Mouse (Mus musculus) natural killer cell, adult 2 months (primary cell): Measurements from ENCODE around the gene Cmtm5.

Source experiments
- DNase-seq, 2 experiments: peaks; one replicate each; pipeline ENCODE4 v3.0.0; 2022; ENCODE audit warnings: low spot score in 2 of 2

Gene Cmtm5

DNA sequence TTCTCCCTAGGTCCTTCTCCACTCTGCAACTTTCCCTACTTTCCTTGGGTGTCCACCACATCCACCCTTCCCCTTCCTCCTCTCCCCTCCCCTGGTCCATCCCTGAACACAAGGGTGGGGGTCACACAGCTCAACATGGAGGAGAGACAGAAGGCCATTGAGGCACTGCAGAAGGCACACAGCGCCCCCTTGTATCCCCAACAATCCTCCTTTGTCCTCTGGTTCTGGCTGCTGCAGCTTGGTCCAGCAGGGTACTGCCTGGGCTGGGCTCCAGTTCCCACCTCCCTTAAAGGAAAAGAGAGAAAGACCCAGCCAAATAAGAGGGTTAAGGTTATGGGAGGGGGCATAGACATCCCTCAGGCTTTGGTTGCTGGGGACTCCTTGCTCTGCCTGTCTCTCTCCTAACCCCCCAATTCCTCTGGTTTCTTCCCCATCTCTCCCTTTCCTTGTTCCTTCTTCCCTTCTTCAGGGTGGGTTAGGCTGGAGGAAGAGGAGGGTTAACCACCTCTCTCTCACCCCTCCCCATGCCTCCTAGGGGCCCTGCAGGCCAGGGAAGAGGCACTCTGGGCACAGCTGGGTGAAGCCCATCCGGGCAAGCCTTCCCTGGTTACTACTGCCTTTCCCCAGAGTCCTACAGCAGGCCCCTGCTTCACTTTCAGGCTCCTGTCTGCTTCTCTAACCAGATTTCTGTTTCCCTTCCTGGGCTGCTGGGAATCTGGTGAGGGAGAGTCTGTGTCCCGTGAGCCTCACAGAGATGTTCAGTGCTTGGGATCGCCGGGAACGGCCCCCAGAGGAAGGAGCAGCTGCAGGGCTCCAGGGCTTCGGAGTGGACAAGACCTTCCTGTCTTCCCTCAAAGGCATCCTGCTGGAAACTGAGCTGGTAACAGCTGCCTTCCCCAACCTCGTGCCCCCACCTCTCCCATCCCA lies at the start of gene Cmtm5:
Gene Cmtm5 (plus strand): TSS at position 358 of the 927 bp plus-strand sequence.
- no peak for DNase-seq

DNA sequence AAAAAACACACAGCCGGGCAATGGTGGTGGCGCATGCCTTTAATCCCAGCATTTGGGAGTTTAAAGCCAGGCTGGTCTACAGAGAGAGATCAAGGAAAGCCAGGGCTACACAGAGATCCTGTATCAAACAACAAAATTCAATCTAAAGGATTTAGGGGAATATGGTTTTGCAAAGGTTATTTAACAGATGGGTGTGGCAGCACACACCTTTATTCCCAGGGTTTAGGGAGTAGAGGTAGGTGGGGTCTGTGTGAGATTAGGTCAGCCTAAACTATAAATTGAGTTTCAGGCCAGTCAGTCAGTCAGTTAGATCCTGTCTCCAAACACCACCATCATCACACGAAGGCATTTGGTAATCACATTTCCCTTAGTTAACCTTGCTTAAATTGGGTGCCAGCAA lies 43.9 kb upstream of the Cmtm5 start, which contains the start of gene Pabpn1:
Gene Pabpn1 (plus strand): TSS at position 301 of the 400 bp plus-strand sequence.
- no peak for DNase-seq

DNA sequence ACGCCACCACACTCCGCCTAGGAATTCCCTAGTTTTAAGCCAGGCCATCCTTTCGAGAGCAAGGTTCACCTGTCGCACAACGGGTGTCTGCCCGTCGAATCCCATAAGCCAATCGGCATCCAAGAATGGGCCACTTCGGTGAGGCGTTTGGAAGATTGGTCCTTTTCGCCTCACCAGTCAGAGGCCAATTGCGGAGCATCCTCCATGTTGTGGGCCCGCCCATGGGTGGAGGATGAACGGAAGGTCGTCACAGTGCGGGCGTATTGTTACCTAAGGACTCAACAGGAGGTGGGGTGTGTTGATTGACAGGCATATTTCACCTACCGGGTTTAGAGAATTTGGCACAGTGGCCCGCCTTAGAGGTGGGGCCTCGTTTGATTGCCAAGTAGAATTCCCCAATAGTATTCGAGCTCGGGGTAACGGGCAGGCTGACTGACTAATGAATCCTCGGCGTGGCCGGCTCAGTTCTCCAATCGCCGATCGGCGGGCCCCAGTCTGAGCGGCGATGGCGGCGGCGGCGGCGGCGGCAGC lies 42.3 kb upstream of the Cmtm5 start:
- DNase-seq, result peak; percentile 99

DNA sequence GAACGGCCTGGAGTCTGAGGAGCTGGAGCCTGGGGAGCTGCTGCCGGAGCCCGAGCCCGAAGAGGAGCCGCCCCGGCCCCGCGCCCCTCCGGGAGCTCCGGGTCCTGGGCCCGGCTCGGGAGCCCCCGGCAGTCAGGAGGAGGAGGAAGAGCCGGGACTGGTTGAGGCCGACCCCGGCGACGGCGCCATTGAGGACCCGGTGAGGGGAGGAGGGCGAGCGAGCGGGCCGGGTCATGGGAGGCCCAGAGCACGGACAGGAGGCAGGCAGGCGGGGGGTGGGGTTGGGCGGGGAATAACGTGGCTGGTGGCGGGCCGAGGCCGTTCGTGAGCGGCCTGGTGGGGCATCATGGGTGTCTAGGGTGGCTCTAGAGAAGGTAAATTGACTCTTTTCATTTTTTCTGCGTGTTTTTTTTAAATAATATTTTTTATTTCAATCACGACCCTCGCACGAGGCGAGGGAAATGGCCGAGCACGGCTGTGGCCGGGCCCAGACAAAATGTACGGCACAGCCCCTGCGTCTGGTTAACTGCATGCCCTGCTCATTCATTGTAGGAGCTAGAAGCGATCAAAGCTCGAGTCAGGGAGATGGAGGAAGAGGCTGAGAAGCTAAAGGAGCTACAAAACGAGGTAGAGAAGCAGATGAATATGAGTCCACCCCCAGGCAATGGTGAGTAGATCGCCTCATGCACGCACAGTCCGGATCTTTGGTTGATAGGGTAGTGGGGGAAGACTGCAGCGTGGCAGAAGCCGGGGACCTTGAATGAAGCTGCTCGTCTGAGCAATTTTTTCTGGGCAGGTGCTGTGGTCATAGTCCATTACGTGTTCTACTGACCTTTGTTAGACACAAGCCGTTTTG lies 41.5 kb upstream of the Cmtm5 start:
- peak; percentile 49 to 51 for DNase-seq

DNA sequence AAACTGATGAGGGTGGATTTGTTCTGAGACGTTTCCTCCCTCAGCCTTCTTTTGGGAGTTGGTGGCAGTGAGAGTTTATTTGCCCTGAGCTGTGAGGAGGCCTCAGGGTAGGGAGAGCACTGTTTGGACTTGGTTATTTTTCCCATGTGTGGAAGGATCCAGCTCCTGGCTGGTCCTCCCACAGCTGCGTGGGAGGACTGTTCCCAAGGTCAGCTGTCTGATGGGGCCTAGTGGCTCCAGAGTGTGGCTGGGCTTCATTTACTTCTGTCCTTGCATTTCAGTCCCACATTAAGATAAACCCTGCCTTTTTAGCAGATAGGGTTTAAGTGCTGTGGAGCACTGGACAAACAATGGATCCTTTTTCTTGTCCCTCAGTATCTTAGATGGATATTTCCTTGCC lies 38.6 kb upstream of the Cmtm5 start:
- DNase-seq, result no peak

DNA sequence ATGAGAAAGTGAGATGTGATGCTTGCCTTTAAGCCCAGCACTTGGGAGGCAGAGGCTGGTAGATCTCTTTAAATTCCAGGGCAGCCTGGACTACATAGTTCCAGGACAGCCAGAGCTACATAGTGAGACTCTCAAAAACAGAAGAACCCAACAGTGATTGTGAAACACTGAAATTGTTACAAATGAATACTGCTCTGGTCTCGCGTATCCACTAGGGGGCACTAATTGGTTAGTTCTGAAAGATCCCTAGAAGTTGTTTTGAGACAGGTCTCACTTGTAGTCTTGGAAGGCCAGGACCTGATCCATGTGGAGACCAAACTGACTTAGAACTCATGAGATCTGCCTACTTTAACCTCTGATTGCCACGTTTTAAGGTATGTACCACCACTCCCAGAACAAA lies 35.7 kb upstream of the Cmtm5 start:
- peak; percentile 52 to 60 for DNase-seq

DNA sequence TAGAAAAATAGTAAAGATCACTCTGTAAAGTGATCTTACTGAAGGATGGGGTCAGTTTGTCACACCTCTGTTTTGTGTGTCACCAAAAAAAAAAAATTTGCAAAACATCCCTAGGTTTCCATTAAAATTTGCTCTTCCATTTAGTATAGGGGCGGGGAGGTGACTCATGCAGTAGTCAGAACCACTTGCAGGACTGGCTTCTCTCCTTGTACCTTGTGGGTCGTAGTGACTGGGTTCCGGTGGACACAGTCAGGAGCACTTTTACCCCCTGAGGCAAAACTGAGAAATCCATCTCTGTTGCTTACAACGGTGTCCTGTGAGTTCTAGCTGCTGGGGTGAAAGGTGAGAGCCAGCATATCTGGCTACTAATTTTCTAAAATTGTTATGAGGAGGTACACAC lies 32.4 kb upstream of the Cmtm5 start:
- DNase-seq, result no peak

DNA sequence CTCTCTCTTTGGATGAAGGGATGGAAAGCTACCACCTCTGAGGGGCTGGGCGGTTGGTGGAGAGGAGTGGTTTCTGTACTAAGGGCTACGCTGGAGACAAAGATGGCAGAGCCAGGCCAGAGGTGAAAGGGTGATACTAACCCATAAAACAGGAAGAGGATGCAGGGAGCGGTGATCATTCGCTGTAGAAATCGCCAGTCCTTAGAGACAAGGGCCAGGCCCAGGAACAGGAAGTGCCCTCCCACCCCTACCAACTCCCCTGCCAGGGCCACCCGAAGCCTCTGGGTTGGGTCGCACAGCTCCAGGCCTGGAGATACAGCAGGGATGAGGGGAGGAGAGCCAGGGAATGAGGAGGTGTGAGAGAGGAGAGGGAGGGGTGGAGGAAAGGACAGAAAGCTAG lies 27.4 kb upstream of the Cmtm5 start:
- no peak for DNase-seq

DNA sequence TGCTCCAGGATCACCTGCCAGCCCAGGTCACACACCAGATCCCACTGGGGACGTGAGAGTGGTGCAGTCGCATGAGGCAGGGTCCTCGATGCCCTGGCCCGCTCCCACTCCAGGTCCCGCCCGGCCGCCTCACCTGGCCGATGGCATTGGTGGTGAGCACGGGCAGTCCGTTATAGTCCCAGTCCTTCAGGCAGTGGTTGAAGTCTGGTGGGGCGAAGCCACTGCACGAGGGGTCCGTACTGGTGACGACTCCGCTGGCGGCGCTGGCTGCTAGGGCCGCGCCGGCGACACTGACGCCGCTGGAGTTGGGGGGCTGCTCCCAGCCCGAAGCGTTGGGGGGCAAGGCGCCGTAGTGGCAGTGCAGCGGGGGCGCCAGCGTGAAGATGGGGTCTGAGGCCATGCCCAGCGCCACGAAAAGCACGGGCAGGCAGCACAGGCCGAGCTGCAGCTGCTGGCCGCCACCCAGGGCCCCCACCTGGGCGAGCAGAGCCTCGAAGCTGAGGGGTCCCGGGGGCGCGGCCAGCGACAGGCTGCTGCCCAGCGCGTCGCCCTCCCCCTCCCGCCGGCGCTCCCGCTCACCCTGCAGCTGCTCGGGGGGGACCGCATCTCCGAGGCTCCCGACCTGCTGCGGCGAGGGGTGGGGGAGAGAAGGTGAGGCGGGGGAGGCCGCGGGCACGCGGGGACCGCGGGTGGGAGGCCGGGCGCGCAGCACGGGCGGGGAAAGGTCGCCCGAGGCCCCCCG lies 23.8 kb upstream of the Cmtm5 start:
- DNase-seq, result no peak

DNA sequence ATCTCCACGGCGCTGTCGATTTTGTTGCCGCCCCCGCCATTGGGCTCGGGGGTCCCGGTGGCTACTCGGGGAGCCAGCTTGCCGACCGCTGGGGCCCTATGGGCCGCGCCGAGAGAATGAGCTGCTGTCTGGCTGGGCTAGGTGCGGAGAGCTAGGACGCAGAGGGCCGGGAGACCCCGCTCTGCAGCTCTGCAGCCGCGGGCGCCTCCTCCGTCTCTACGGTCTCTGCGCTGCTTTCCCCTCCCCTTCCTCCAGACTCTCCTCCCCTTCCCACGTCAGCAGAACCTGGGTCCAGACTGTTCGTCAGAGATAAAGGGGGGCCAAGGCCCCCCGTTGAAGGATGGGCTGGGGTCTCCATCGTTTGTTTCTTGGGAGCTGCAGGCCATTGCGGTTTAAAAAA lies 23.2 kb upstream of the Cmtm5 start, which contains the start of gene Slc22a17:
Gene Slc22a17 (minus strand): TSS at position 247 of the 400 bp plus-strand sequence.
- DNase-seq, result peak in 1 of 2 experiments; percentile 14

DNA sequence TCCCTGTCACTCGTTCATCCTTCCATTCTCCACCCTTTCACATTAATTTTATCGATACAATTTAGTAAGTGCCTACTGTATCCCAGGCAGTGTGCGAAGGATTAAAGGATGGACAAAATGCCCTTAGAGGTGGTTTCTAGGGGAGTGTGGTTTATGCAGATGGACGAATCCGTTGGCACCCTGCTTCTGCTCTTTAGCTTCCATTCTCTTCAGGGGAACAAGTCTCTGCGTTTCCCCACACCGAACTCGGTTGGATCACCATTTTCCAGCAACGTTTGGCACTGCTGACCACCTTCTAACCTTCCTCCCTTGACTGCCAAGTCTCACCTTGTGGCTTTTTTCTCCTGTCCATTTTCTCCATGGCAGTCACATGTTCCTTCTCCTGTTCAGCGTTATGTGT lies 22.7 kb upstream of the Cmtm5 start:
- no peak for DNase-seq

DNA sequence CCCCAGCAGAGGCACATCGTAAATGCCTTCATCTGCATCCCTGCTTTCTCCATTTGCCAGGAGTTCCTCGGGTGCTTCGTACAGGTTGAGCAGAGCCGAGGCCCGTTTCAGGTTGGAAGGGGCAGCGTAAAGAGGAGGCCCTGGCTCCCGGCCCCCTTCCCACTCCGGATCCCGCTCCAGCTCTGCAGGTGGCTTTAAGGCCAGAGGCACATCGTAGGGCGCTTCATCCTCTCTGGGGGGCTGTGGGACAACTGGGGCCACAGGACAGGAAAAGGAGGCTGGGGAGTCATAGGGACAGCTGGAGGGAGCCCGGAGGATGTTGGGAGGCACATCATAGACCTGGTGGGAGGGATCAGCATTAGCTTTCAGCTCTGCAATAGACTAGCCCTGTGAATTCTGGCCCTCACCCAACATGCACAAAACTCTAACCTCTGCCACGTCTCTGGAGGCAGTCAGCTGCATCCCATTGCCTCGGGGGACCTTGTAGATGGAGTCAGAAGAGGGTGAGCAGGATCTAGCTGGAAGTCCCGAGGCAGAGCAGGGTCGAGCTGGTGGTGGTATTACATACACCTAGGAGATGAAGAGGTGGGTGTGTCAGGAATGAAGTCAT lies 15.9 kb upstream of the Cmtm5 start:
- DNase-seq, result no peak

DNA sequence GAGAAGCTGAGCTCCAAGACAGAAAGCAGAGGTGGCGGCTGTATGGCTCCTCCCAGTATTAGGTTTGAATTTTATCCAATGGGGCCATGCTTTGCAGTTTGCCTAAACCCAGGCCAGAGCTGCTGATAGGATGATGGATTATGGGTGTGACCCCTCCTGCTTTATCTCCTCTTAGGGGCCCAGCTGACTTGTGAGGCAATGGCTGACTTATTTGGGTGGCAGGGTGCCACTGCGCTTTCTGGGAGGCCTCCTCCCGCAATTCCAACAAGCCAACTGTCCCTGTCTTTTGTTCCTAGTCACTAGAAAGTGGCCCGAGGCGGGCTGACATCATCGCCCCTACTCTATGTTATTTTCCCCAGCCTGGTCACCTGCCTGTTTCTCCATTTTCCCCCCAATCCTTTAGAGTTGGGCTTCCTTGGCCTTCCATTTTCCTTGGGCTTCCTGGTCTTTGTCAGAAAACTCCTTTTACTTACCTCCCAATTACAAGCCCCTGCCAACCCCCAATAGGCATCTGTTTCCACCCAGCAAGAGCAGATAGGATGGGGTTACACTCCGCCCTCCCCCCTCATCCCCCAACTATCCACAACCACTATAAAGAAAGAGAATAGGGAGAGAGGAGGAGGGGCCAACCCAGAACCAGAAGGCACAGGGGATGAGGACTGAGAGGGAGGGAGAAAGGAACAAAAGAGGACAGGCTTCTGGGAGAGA lies 11.3 kb upstream of the Cmtm5 start:
- DNase-seq, result no peak

DNA sequence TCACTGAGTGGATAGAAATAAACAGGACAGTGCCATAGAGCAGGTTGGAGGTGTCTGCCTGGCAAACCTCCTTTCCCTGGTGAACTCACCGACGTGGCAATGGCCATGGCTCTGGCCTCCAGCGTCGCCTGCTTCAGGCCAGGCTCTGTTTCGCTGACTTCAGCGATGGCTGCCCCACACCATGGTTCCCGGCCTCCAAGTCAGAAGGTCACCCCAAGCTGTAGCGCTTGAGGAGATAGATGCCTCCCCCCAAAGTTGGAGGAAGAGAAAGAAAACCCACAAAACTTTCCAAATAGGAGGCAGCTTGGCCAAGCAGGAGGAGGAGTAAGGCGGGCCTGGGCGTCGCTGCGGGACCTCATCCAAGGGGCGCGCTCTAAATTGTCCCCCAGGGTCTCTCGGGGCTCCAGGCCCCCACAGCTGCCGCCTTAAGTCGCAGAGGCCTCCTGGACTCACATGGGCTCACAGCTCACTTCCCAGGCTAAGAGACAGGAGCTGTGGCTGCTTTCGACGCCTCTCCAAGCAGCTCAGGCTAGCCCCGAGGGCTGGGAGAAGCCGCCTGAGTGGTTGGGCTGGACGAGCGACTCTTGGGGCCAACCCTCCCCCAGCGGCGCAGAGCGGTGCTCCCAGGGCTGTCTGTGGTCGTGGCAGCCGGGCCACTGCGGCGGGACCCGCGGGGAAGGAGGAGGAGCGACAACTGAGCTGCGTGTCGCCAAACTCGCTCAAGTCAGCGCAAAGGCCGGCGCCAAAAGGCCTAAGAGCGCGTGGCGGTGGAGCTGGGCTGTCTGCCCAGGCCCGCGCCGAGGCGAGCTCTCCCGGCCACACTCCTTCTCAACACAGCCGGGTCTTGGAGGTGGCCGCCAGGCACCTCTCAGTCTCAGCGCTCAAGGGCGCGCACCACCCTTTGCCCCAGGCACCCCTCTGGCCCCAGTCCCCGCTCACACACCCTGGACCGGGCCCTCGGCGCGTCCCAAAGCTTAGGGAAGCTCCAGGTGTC lies 10.4 kb upstream of the Cmtm5 start, which contains the start of gene Efs:
Gene Efs (minus strand): TSS at position 778 of the 994 bp plus-strand sequence.
- DNase-seq, result no peak

DNA sequence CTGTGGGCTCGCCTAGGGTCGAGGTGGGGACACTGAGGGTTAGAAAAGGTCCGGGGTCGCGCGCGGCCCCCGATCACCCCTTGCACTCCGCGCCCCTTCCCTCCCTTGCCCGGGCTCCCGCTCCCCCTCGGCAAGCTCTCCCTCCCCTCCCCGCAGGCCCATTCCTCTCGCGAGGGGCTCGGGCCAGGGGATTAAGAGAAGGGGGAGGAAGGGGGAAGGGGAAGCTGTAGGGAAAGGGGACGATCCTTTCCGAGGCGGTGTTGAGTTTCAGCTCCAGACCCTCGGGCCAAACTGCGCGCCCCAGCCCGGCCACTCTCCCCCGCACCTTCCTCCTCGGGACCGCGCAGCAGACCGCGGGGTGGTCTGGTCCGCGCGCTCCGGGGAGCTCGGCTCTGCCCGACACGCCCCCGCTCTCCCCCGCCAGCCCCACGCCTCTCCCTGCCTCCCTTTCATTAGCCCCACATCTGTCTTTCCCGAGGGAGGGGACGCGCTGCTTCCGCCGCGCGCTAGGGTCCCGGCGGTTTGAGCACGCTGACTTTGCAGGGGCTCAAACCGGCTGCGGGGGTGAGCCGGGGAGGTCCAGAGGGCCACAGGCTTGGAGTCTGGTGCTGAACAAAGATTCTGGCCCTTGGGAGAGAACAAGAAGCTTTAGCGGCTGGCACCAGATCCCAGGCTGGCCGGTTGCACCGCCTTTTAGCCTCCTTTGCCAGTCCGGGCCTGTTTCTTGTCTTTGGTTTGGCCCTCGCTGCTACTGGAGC lies 9.5 kb upstream of the Cmtm5 start:
- DNase-seq, result no peak

DNA sequence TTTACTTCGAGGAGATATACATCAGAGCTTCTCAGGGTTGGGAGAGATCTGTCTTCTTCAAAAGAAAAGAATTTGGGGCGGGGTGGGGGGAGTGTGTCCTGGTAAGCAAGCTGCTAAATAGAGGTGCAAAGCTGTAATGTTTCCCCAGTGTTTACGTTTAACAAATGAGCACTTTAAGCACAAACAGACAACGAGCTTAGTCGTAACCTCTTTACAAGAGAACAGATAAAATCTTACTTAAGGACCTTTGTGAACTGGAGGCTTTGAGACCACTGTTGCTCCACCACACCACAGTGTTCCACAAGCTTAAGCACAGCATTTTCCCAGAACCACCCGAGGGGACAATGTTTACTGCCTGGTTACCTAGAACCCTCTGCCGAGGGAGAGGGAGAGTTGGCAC lies 8.8 kb upstream of the Cmtm5 start:
- DNase-seq, result no peak

DNA sequence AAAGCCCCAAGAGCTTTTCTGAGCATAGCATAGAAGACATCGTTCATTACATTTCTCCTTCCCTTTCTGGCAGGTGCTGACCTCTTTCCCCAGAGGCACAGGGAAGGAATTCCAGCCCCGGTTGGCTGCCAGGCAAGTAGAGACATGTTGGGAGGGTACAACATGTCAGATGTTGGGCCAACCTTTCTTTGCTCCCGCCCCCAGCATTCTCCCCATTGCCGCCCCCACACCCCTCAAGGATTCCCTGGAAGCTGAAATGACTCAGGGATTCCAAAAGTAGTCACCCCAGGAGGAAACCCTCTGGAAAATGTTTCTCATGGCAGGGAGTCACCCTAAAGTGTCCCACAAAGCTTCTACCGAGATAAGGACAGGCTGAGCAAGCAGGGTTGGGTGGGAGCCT lies 6.3 kb upstream of the Cmtm5 start:
- no peak for DNase-seq

DNA sequence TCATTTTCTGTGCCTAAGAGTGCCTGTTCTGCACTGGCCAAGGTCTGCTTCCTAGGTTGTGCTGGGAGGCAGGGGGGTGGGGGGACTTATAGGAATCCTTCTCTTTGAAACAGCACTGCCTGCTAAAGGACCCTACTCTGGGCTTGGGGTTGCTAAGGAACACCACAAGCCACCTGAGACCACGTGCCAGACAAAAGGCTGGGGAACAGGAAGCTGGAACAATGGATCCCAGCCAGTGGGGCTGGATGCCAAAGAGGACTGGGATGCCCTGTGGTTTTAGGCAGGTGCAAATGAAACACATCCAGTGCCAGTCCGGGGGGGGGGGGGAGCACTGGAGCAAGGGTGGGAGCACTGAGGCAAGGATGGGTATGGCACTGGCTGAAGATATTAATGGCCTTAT lies 5.6 kb upstream of the Cmtm5 start:
- no peak for DNase-seq
